Mouse (Mus musculus): Measurements from ENCODE around the gene Itgam. TPM values are rescaled to one million over a fixed set of nuclear protein-coding genes. Genes with fewer than 3 reads are reported as not detected.
"Not testable (repeated sequence)": the region's sequence is repeated elsewhere in the genome, so short reads cannot be mapped to it uniquely, and the experiment has no call there.

Itgam gene
- polyA plus RNA-seq, 1 experiment from 2014 or later: 0.98 TPM

GRCm38 (mm10) chr7:128132148-128132547 is 69.7 kb downstream of the Itgam start:
- ATAC-seq (replicated peaks; ENCODE audit: extremely low read depth, insufficient read depth, low FRiP score): no peak
- H3K27me3 ChIP-seq (ENCODE audit: control insufficient read depth, insufficient read depth, low read length): no peaks in the 10 kb centered on the region
- no peaks in the 10 kb centered on the region for H3K9me3 ChIP-seq (replicated peaks; ENCODE audit: control insufficient read depth, low read length)
- H3K9ac ChIP-seq (ENCODE audit: low read length): no peak overlapping the region
- peaks cover 9% of the 10 kb centered on the region for H3K4me1 ChIP-seq (ENCODE audit: control insufficient read depth, insufficient read depth, low read length)
- H3K4me2 ChIP-seq (ENCODE audit: low read depth, low read length): no peak overlapping the region
- 40% methylated on average over 5 of the region's 5 CpGs for WGBS
- no peak overlapping the region for H3K4me3 ChIP-seq (ENCODE audit: low read length)
- H3K27ac ChIP-seq (ENCODE audit: low read length): no peak overlapping the region
- H3K36me3 ChIP-seq (ENCODE audit: control insufficient read depth, insufficient read depth): no peaks in the 10 kb centered on the region

GRCm38 (mm10) chr7:128133596-128133995 is 71.2 kb downstream of the Itgam start:
- Histone ChIP-seq H3K9me3 (replicated peaks; ENCODE audit: control insufficient read depth, low read length) (no peaks in the 10 kb centered on the region), H3K27me3 (ENCODE audit: control insufficient read depth, insufficient read depth, low read length) (no peaks in the 10 kb centered on the region), H3K27ac (ENCODE audit: low read length) (no peak overlapping the region), H3K4me1 (ENCODE audit: control insufficient read depth, insufficient read depth, low read length) (no peaks in the 10 kb centered on the region; the same call in 1 of the 2 replicates), H3K9ac (ENCODE audit: low read length) (no peak overlapping the region), H3K36me3 (ENCODE audit: control insufficient read depth, insufficient read depth) (no peaks in the 10 kb centered on the region), H3K4me2 (ENCODE audit: low read depth, low read length) (no peak overlapping the region), H3K4me3 (ENCODE audit: low read length) (no peak overlapping the region)
- WGBS: 71% methylated on average over 2 of the region's 2 CpGs
- ATAC-seq (replicated peaks; ENCODE audit: extremely low read depth, insufficient read depth, low FRiP score): no peak

- Histone ChIP-seq H3K4me2 (ENCODE audit: low read depth, low read length) (no peak overlapping the region), H3K27me3 (ENCODE audit: control insufficient read depth, insufficient read depth, low read length) (no peaks in the 10 kb centered on the region), H3K27ac (ENCODE audit: low read length) (no peak overlapping the region), H3K4me3 (ENCODE audit: low read length) (no peak overlapping the region), H3K9ac (ENCODE audit: low read length) (no peak overlapping the region), H3K36me3 (ENCODE audit: control insufficient read depth, insufficient read depth) (no peaks in the 10 kb centered on the region), H3K4me1 (ENCODE audit: control insufficient read depth, insufficient read depth, low read length) (no peaks in the 10 kb centered on the region), H3K9me3 (replicated peaks; ENCODE audit: control insufficient read depth, low read length) (no peaks in the 10 kb centered on the region)
- WGBS: 39% methylated on average over 4 of the region's 4 CpGs
- no peak for ATAC-seq (replicated peaks; ENCODE audit: extremely low read depth, insufficient read depth, low FRiP score)
Measured at GRCm38 (mm10) chr7:128136927-128137326, 74.5 kb downstream of the Itgam start.

- WGBS: 86% methylated on average over 6 of the region's 6 CpGs
- no peaks in the 10 kb centered on the region for H3K27me3 ChIP-seq (ENCODE audit: control insufficient read depth, insufficient read depth, low read length)
Measured at GRCm38 (mm10) chr7:128139611-128140010, 77.2 kb downstream of the Itgam start.

GRCm38 (mm10) chr7:128150970-128151369 is 88.5 kb downstream of the Itgam start:
- Histone ChIP-seq H3K4me3 (ENCODE audit: low read length) (no peak overlapping the region), H3K27me3 (ENCODE audit: control insufficient read depth, insufficient read depth, low read length) (no peaks in the 10 kb centered on the region), H3K27ac (ENCODE audit: low read length) (no peak overlapping the region), H3K36me3 (ENCODE audit: control insufficient read depth, insufficient read depth) (no peaks in the 10 kb centered on the region), H3K4me2 (ENCODE audit: low read depth, low read length) (no peak overlapping the region), H3K4me1 (ENCODE audit: control insufficient read depth, insufficient read depth, low read length) (peaks cover 2% of the 10 kb centered on the region; the same call in 1 of the 2 replicates), H3K9ac (ENCODE audit: low read length) (no peak overlapping the region), H3K9me3 (replicated peaks; ENCODE audit: control insufficient read depth, low read length) (no peaks in the 10 kb centered on the region)
- WGBS: 91% methylated on average over 8 of the region's 8 CpGs
- ATAC-seq (replicated peaks; ENCODE audit: extremely low read depth, insufficient read depth, low FRiP score): no peak

More at GRCm38 (mm10) chr7:128139611-128140010, 77.2 kb downstream of the Itgam start:
- no peaks in the 10 kb centered on the region for H3K36me3 ChIP-seq (ENCODE audit: control insufficient read depth, insufficient read depth)
- H3K27ac ChIP-seq (ENCODE audit: low read length): no peak overlapping the region
- H3K4me3 ChIP-seq (ENCODE audit: low read length): no peak overlapping the region
- no peak overlapping the region for H3K4me2 ChIP-seq (ENCODE audit: low read depth, low read length)
- H3K9me3 ChIP-seq (replicated peaks; ENCODE audit: control insufficient read depth, low read length): no peaks in the 10 kb centered on the region
- H3K4me1 ChIP-seq (ENCODE audit: control insufficient read depth, insufficient read depth, low read length): no peaks in the 10 kb centered on the region
- no peak for ATAC-seq (replicated peaks; ENCODE audit: extremely low read depth, insufficient read depth, low FRiP score)
- H3K9ac ChIP-seq (ENCODE audit: low read length): no peak overlapping the region

GRCm38 (mm10) chr7:128154076-128154475 is 91.6 kb downstream of the Itgam start, which contains the start of gene Itgad:
TSS of gene Itgad (plus strand) at chr7:128154376.
- ATAC-seq (replicated peaks; ENCODE audit: extremely low read depth, insufficient read depth, low FRiP score): no peak
- H3K4me2 ChIP-seq (ENCODE audit: low read depth, low read length): peak within 1 kb of the TSS; percentile 50

GRCm38 (mm10) chr7:128154924-128155323 is 92.5 kb downstream of the Itgam start:
- no peaks in the 10 kb centered on the region for H3K36me3 ChIP-seq (ENCODE audit: control insufficient read depth, insufficient read depth)
- 19% methylated on average over 10 of the region's 10 CpGs for WGBS
- peak overlapping the region; percentile 50 for H3K4me2 ChIP-seq (ENCODE audit: low read depth, low read length)
- H3K9me3 ChIP-seq (replicated peaks; ENCODE audit: control insufficient read depth, low read length): no peaks in the 10 kb centered on the region
- peak overlapping the region; percentile 5 for H3K4me3 ChIP-seq (ENCODE audit: low read length)
- no peaks in the 10 kb centered on the region for H3K27me3 ChIP-seq (ENCODE audit: control insufficient read depth, insufficient read depth, low read length)
- H3K4me1 ChIP-seq (ENCODE audit: control insufficient read depth, insufficient read depth, low read length): peaks cover 2% of the 10 kb centered on the region; the same call in 1 of the 2 replicates
- no peak overlapping the region for H3K9ac ChIP-seq (ENCODE audit: low read length)
- no peak for ATAC-seq (replicated peaks; ENCODE audit: extremely low read depth, insufficient read depth, low FRiP score)
- H3K27ac ChIP-seq (ENCODE audit: low read length): no peak overlapping the region

More at GRCm38 (mm10) chr7:128154076-128154475, 91.6 kb downstream of the Itgam start, which contains the start of gene Itgad:
- Histone ChIP-seq H3K36me3 (ENCODE audit: control insufficient read depth, insufficient read depth) (no peaks in the 10 kb centered on the region), H3K4me3 (ENCODE audit: low read length) (peak within 1 kb of the TSS; percentile 5), H3K9me3 (replicated peaks; ENCODE audit: control insufficient read depth, low read length) (no peaks in the 10 kb centered on the region), H3K27ac (ENCODE audit: low read length) (no peak within 1 kb of the TSS), H3K4me1 (ENCODE audit: control insufficient read depth, insufficient read depth, low read length) (peaks cover 2% of the 10 kb centered on the region; the same call in 1 of the 2 replicates), H3K27me3 (ENCODE audit: control insufficient read depth, insufficient read depth, low read length) (no peaks in the 10 kb centered on the region), H3K9ac (ENCODE audit: low read length) (no peak within 1 kb of the TSS)
- WGBS: 90% methylated on average over 21 of the region's 21 CpGs

- not testable (repeated sequence) for H3K27ac ChIP-seq (ENCODE audit: low read length); H3K9me3 ChIP-seq (replicated peaks; ENCODE audit: control insufficient read depth, low read length); ATAC-seq (replicated peaks; ENCODE audit: extremely low read depth, insufficient read depth, low FRiP score); H3K4me1 ChIP-seq (ENCODE audit: control insufficient read depth, insufficient read depth, low read length); H3K9ac ChIP-seq (ENCODE audit: low read length); H3K27me3 ChIP-seq (ENCODE audit: control insufficient read depth, insufficient read depth, low read length); H3K36me3 ChIP-seq (ENCODE audit: control insufficient read depth, insufficient read depth); H3K4me3 ChIP-seq (ENCODE audit: low read length); H3K4me2 ChIP-seq (ENCODE audit: low read depth, low read length)
- 69% methylated on average over 7 of the region's 8 CpGs for WGBS
Measured at GRCm38 (mm10) chr7:128158688-128159354, 96.4 kb downstream of the Itgam start.

- ATAC-seq (replicated peaks; ENCODE audit: extremely low read depth, insufficient read depth, low FRiP score): no peak
- H3K4me2 ChIP-seq (ENCODE audit: low read depth, low read length): no peak overlapping the region
- H3K36me3 ChIP-seq (ENCODE audit: control insufficient read depth, insufficient read depth): no peaks in the 10 kb centered on the region
- 92% methylated on average over 4 of the region's 4 CpGs for WGBS
- H3K27me3 ChIP-seq (ENCODE audit: control insufficient read depth, insufficient read depth, low read length): no peaks in the 10 kb centered on the region
- H3K9ac ChIP-seq (ENCODE audit: low read length): no peak overlapping the region
- no peak overlapping the region for H3K4me3 ChIP-seq (ENCODE audit: low read length)
- no peaks in the 10 kb centered on the region for H3K9me3 ChIP-seq (replicated peaks; ENCODE audit: control insufficient read depth, low read length)
- H3K27ac ChIP-seq (ENCODE audit: low read length): no peak overlapping the region
- no peaks in the 10 kb centered on the region for H3K4me1 ChIP-seq (ENCODE audit: control insufficient read depth, insufficient read depth, low read length)
Measured at GRCm38 (mm10) chr7:128164001-128164400, 101.6 kb downstream of the Itgam start.
